Mouse (Mus musculus): ENCODE results near the gene Tbc1d10c.

GRCm38 (mm10) chr19:4234548-4234947, 43.5 kb upstream of the Tbc1d10c start:
- TF ChIP-seq CTCF (IDR thresholded peaks at IDR 0.05; ENCODE audit: low read depth) (no peak), EP300 (optimal IDR thresholded peaks at IDR 0.05) (no peak)
